Mouse (Mus musculus) CD4-positive naive resting alpha-beta T cell, adult 57 days (primary cell): ENCODE measurements around the gene Rgs14. TPM values are rescaled to one million over a fixed set of nuclear protein-coding genes. Genes with fewer than 3 reads are reported as not detected.

Source experiments
- total RNA-seq: library from RNA; stranded (reverse); gene quantifications from one replicate; pipeline ENCODE4 v1.2.4, GENCODE M21; 2023

Rgs14 gene
- 92.6 TPM for total RNA-seq

DNA sequence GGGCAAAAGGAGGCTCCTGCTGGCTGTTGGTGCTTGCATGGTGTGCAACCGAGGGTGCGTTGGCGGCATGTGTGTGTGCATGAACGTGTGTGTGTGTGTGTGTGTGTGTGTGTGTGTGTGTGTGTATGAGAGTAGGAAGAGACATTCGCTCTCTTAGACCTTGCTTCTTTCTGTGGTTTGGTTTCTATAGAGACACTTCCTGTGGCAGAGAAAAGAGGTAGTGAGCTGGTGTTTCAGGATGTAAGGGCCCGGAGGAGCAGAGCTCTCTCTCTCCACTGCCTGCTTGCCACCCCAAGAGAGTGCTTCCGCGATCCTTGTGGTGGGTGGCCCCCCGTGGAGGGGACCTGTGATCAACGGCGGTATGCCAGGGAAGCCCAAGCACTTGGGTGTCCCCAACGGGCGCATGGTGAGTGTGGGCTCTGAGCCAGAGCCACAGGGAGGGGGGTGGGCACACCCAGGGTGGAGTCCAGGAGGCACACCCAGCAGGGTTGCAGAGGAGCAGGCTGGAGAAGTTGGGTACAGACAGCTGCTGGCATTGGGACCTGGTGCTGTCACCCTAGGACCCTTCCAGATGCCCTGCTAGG is at the start of gene Rgs14:
Rgs14 (plus strand) TSS at position 202 of the 584 bp plus-strand sequence.

DNA sequence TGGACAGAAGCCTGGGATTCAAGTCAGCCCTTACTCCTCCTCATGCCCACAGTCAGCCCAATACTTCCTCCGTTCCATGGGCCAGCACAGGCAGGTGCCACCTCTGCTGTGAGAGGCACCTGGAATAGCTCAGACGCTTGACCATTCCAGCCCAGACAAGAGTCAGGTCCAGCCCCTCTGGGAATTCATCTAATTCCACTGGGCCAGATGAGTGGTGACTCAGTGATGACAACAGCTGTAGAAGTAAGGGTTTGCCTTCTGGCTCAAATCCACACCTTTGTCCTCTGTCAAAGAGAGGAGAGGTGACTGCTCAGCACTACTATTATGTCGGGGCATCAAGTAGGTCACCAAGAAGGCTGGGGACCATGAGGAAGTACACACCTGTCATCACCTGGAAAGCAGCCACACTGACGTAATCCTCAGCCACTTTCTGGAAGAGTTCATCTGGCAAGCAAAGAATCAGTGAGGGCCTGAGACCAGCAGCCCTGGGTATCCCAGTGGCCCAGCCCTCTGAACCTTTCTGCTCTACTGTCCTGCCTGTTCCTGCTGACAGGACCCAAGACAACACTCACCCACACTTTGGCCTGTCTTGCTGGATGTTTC is 49.5 kb upstream of the Rgs14 start, which contains the start of gene Prelid1:
Prelid1 (plus strand) TSS at position 570 of the 603 bp plus-strand sequence.

DNA sequence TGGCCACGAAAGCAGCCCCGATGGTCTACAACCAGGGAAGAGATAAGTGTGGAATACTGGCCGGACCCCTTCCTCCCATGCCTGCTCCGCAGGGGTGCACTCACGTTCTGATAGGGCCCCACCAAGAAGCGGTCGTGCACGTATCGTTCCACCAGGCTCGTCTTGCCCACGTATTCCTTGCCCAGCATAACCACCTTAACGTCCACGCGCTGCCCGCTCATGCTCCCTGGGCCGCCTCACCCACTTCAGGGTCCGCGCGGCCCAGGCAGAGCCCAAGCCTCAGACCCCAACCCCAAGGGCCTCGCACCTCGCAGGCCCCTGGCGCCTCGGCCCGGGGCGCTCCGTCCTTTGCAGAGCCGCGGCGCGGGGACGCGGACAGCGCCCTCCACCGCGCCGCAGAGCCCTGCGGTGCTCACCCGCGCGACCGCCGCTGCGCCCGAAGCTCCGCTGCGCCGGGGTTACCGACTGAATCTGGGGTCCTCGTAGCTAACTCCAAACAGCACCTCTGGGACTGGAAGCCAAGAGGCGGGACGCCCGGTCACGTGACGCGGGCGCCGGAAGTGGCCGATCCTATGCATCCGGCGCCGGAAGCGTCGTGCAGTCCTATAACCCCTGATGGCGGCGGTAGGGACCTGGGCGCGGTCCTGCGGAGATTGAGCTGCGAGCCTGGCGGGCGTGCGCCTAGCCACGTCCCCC is 48.0 kb upstream of the Rgs14 start, which contains the start of gene Rab24:
Rab24 (minus strand) TSS at position 513 of the 696 bp plus-strand sequence.

DNA sequence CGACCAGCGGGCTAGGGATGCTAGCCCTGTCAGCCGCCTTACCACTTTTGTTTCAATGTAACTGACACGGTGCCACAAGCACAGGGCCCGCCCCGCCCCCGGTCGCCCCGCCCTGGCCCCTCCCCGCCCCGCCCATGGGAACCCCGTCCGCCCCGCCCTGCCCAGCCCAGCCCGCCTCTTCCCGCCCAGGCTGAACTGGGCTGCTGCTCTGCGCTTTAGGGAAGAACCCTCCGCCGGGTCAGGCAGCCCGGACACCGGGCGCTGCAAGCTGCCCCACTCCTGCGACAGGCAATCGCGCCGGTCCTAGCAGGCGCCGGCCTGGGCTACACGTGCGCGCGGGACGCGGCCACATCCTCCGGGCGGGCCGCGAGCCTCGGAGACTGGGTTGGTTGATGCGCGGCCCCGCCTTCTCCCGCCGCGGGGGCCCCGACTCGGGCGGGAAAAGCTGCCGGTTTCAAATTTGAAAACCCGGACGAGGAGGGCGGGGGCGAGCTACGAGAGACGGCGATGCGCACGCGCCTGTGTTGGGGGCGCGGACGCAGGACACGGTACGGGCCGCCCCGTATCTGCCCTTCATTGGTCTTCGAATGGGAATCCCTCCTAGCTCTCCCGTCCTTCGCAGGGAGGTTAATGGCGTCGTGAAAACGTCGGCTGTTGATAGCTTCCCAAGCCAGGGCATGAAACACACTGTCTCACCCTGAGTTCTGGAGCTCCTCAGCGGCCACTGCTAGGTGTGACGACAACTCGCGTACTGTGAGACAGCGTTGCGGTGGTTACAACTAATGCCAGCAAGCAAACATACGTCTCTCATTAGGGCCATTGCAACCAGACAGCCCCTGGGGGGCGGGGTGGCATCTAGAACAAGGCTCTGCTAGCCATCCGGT is 39.6 kb upstream of the Rgs14 start, which contains the start of gene Mxd3:
Mxd3 (minus strand) TSS at position 141 of the 884 bp plus-strand sequence.

DNA sequence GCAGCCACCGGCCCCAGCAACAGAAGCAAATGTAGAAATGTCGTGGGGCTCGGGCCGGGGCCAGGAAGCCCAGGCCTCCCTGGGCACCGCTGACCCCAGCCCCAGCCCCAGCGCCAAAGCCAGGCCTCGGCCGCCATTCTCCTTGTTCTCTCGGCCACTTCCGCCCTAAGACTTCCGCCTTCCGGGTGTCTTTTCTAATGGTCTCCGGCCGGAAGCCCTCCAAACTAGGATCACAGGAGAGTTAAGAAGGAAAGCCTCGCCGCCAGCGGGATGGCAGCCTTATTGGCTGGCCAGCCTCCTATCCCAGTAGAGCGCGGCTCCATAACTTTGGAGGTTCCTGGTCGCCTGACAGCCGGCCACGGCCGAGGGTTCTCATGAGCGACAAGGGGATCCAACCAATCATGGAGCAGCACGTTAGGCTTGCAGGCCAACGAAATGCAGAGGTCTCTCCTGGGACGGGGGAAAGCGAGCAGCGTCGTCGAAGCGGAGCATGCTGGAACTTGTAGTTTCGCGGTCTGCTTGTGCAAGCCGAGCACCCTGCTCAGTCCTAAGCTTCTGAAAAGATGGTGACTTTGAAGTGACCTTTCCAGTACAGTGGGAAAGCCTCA is 7.0 kb upstream of the Rgs14 start, which contains the start of gene Lman2:
Lman2 (minus strand) TSS at position 331 of the 608 bp plus-strand sequence.

DNA sequence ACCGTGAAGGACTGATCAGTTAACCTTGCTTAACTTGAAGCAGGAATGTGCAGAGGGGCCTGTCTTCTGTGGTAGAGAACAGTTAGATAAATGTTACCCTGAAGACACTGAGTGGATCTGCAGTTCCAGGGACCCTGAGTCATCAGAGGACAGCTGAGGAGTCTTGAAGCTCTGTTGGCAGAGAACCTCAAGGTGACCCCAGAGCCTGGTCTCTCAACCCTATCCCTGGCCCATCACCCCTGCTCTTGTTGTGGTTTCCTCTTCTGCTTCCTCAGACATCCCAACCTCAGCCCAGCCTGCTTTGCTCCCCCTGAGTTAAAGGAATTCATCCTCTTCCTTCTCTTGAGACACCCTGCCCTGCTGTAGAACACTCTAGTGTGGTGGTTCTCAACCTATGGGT is 28.6 kb downstream of the Rgs14 start, which contains the start of gene Slc34a1:
Slc34a1 (plus strand) TSS at position 100 of the 400 bp plus-strand sequence.

DNA sequence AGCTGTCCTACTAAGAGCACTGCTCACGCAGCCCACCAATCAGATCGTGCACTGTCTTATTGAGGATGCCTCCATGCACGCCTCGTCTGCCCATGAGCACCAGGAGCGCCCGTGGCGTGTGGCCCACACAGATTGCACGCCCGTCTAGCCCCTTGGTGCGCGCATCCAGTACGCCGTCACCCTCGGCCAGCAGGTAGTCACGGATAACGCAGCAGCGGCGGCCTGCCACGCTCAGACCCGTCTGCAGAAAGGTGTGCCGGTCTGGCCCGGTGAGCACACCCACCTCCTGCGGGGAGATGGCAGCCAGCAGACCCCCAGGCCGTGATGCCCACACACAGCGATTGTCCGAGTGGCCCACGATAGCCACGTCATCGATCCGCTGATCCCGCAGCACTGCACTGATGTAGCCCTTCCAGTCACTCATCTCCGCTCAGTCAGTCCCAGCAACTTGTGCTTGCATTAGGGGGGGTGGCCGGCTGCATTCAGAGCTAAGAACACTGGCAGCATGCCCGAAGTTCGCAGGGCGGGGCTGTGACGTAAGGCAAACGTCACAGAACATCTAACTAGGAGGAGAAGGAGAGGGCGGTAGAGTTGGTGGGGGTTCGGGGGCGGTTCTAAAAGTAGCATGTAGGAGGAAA is 45.3 kb downstream of the Rgs14 start, which contains the start of gene Pfn3:
Pfn3 (minus strand) TSS at position 490 of the 638 bp plus-strand sequence.

DNA sequence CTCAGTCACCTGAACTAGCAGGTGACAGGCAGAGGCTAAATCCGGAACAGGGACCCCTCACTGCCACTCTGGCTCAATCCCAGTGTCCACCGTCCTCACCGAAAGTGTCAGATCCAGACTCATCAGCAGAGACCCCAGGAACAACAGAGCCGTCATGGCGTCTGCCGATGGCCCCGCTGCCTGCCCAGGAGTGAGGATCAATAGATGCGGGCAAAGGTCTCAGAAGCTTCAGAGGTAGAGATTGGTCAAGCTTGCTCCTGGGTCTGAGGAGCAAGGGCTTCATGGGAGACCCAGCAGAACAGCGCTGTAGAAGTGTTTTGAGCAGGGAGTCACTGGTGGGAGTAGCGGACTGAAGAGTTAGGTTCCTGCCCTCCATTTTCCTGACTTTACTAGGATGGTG is 57.1 kb downstream of the Rgs14 start, which contains the start of gene F12:
F12 (minus strand) TSS at position 181 of the 400 bp plus-strand sequence.

Other genes starting within 250 kb of the Rgs14 start
- gene Gm17617, start 236.2 kb upstream of the Rgs14 start, total RNA-seq: not detected
- not detected for gene Fgfr4, start 217.1 kb upstream of the Rgs14 start, total RNA-seq
- gene Nsd1, start 159.9 kb upstream of the Rgs14 start, total RNA-seq: 181 TPM
- 148 TPM for gene Prelid1, start 49.2 kb upstream of the Rgs14 start, total RNA-seq
- 48.6 TPM for gene Rab24, start 47.8 kb upstream of the Rgs14 start, total RNA-seq
- gene Mxd3, start 39.9 kb upstream of the Rgs14 start, total RNA-seq: 0.92 TPM
- 98.9 TPM for gene Lman2, start 6.9 kb upstream of the Rgs14 start, total RNA-seq
- gene Slc34a1, start 28.5 kb downstream of the Rgs14 start, total RNA-seq: not detected
- gene Pfn3, start 45.5 kb downstream of the Rgs14 start, total RNA-seq: not detected
- gene F12, start 57.1 kb downstream of the Rgs14 start, total RNA-seq: 0.47 TPM
- 458 TPM for gene Grk6, start 75.3 kb downstream of the Rgs14 start, total RNA-seq
- gene Prr7, start 94.5 kb downstream of the Rgs14 start, total RNA-seq: 50.3 TPM
- gene Dbn1, start 118.4 kb downstream of the Rgs14 start, total RNA-seq: 0.24 TPM
- 11.0 TPM for gene Pdlim7, start 143.9 kb downstream of the Rgs14 start, total RNA-seq
- gene Dok3, start 159.6 kb downstream of the Rgs14 start, total RNA-seq: 15.6 TPM
- gene Ddx41, start 166.9 kb downstream of the Rgs14 start, total RNA-seq: 74.8 TPM
- gene Fam193b, start 201.4 kb downstream of the Rgs14 start, total RNA-seq: 173 TPM
- gene Tmed9, start 204.0 kb downstream of the Rgs14 start, total RNA-seq: 102 TPM
- 31.1 TPM for gene B4galt7, start 230.2 kb downstream of the Rgs14 start, total RNA-seq